Mouse (Mus musculus) heart, embryonic 16.5 days (tissue): ENCODE data around the gene C9orf72. TPM values are rescaled to one million over a fixed set of nuclear protein-coding genes. Genes with fewer than 3 reads are reported as not detected.

ENCODE experiments used
- ATAC-seq: fragments of 200-750 bp; cut with Nextera tagmentation; replicated peaks from 2 replicates; pipeline ENCODE4 v1.8.0; 2017; ENCODE audit warnings: moderate number of reproducible peaks; ENCODE audit not compliant: insufficient read depth, low FRiP score; ENCODE audit errors: extremely low read depth
- H3K27ac ChIP-seq: fragments of 300-500 bp; sonication (generic); 2 replicates; pipeline ENCODE4 v1.5.1; 2014; ENCODE audit warnings: mild to moderate bottlenecking, low read length, control low read depth, moderate library complexity
- H3K27me3 ChIP-seq: fragments of 300-500 bp; sonication (generic); 2 replicates; pipeline ENCODE4 v1.6.1; 2014; ENCODE audit warnings: low read length, mixed read lengths; ENCODE audit not compliant: control insufficient read depth, insufficient read depth
- H3K36me3 ChIP-seq: fragments of 300-500 bp; sonication (generic); 2 replicates; pipeline ENCODE4 v1.6.1; 2014; ENCODE audit not compliant: control insufficient read depth, insufficient read depth
- H3K4me1 ChIP-seq: fragments of 300-500 bp; sonication (generic); 2 replicates; pipeline ENCODE4 v1.6.1; 2014; ENCODE audit warnings: low read length, mixed read lengths; ENCODE audit not compliant: control insufficient read depth, insufficient read depth
- H3K4me2 ChIP-seq: fragments of 300-500 bp; sonication (generic); 2 replicates; pipeline ENCODE4 v1.6.1; 2014; ENCODE audit warnings: low read depth, mild to moderate bottlenecking, control low read depth, low read length
- H3K4me3 ChIP-seq: fragments of 300-500 bp; sonication (generic); 2 replicates; pipeline ENCODE4 v1.5.1; 2014; ENCODE audit warnings: mild to moderate bottlenecking, control low read depth, low read length
- H3K9ac ChIP-seq: fragments of 300-500 bp; sonication (generic); 2 replicates; pipeline ENCODE4 v1.6.1; 2014; ENCODE audit warnings: low read length, control low read depth
- H3K9me3 ChIP-seq: fragments of 300-500 bp; sonication (generic); replicated peaks from 2 replicates; pipeline ENCODE4 v1.6.1; 2016; ENCODE audit warnings: low read length; ENCODE audit not compliant: control insufficient read depth
- WGBS: fragments of 180-500 bp; shearing (Covaris S2); extraction: QIAGEN DNeasy Blood & Tissue Kit; methylation state at CpG from one replicate; pipeline ENCODE4 v1.1.7; 2014; 5-methylcytosine and 5-hydroxymethylcytosine counted together
- polyA plus RNA-seq: library from polyadenylated mRNA; unstranded; fragments of >200 nt; fragmentation: Nextera tagmentation; extraction: Ambion mirVana; gene quantifications from 2 replicates; pipeline ENCODE4 v1.2.1, GENCODE M21; 2015

C9orf72 gene
- polyA plus RNA-seq, 1 experiment from 2014 or later, result 22.6 TPM

DNA sequence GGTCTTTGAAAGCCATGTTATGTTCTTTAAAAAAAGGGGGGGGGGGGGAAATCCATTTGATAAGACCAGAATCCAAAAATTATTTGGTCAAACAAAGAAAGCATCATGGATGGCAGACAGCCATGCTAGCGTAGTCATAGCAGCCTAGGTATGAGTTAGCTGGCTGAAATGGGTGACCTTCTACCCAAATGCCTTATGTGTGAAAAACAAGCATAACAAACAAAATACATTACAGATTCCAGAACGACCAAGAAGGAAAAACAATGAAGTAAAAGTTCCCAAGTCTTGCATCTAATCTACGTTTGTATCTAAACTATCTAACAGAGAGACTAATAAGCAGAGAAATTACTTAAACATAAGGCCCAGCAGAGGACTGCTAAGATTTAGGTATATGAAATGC lies 75.3 kb downstream of the C9orf72 start:
- Histone ChIP-seq H3K4me2 (no peak overlapping the region), H3K9ac (no peak overlapping the region), H3K36me3 (no peaks in the 10 kb centered on the region), H3K27me3 (no peaks in the 10 kb centered on the region; the same call in 1 of the 2 replicates), H3K27ac (no peak overlapping the region), H3K9me3 (no peaks in the 10 kb centered on the region), H3K4me3 (no peak overlapping the region), H3K4me1 (peaks cover 1% of the 10 kb centered on the region; the same call in 1 of the 2 replicates)
- no peak for ATAC-seq
- 85% methylated on average over 3 of the region's 3 CpGs for WGBS

DNA sequence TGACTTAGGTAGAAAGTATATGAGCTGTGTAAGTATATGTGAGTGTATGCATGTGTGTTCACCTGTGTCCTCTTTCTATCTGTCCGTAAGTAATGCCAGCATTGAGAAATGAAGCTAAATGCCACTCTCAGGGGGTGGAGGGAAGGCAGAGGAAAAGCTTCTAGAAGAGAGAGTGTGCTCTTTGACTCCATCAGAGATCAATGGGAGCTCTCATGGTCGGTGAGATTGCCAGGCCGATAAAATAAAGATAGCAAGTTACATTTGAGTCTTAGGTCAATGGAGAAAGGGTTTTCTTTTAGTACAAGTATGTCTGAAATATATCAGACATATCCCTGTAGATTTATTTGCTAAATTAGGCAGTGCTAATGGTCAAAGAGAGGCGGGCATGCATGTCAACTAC lies 77.6 kb downstream of the C9orf72 start:
- no peaks in the 10 kb centered on the region for H3K9me3 ChIP-seq
- no peak overlapping the region for H3K9ac ChIP-seq
- 83% methylated on average over 4 of the region's 4 CpGs for WGBS
- H3K27ac ChIP-seq, result no peak overlapping the region
- no peak overlapping the region for H3K4me3 ChIP-seq
- no peaks in the 10 kb centered on the region for H3K4me1 ChIP-seq
- H3K4me2 ChIP-seq, result no peak overlapping the region
- H3K27me3 ChIP-seq, result no peaks in the 10 kb centered on the region; the same call in 1 of the 2 replicates
- no peaks in the 10 kb centered on the region for H3K36me3 ChIP-seq
- no peak for ATAC-seq

DNA sequence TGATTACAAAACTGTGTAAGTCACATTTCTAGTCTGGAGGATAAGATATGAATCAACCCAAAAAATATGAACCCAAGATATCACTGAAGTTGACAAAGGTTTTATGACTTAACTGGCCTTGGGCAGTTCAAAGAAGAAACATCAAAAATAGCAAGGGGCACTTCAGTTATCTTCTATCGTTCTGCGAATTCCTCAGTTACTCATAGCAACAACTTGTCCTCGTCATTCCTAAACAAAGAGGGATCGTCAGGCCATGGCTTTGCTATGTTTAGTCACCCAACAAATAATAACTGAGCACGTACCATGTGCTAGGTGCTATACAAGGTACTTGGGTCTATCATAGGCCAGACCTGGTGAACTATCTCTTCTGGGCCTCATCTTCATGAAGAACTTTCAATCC lies 79.4 kb downstream of the C9orf72 start:
- H3K4me3 ChIP-seq, result no peak overlapping the region
- no peaks in the 10 kb centered on the region for H3K36me3 ChIP-seq
- no peaks in the 10 kb centered on the region for H3K9me3 ChIP-seq
- no peak overlapping the region for H3K4me2 ChIP-seq
- no peak overlapping the region for H3K9ac ChIP-seq
- 56% methylated on average over 5 of the region's 5 CpGs for WGBS
- H3K27me3 ChIP-seq, result no peaks in the 10 kb centered on the region; the same call in 1 of the 2 replicates
- no peak overlapping the region for H3K27ac ChIP-seq
- no peaks in the 10 kb centered on the region for H3K4me1 ChIP-seq
- ATAC-seq, result no peak

DNA sequence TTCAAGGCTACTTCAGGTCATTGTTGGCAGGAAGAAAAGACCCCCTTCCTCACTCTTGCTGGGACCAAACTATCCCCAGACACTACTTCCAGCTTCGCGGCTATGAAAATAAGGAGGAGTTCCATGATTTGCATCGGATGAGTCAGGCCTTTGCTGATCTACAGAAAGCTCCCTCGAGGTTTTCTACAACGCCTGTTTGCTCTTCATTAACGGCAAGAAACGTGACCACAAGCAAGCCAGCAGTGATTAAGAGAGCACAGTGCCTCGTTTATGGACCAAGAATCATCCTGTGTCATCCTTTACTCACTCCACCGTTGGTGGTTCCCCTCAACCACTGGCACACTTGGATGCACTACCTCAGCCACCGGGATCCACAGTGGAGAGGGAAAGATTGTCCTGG lies 80.2 kb downstream of the C9orf72 start:
- Histone ChIP-seq H3K4me3 (no peak overlapping the region), H3K4me2 (no peak overlapping the region), H3K4me1 (no peaks in the 10 kb centered on the region), H3K9me3 (no peaks in the 10 kb centered on the region), H3K9ac (no peak overlapping the region), H3K27me3 (no peaks in the 10 kb centered on the region; the same call in 1 of the 2 replicates), H3K27ac (no peak overlapping the region), H3K36me3 (no peaks in the 10 kb centered on the region)
- ATAC-seq, result no peak
- WGBS, result 75% methylated on average over 10 of the region's 10 CpGs

DNA sequence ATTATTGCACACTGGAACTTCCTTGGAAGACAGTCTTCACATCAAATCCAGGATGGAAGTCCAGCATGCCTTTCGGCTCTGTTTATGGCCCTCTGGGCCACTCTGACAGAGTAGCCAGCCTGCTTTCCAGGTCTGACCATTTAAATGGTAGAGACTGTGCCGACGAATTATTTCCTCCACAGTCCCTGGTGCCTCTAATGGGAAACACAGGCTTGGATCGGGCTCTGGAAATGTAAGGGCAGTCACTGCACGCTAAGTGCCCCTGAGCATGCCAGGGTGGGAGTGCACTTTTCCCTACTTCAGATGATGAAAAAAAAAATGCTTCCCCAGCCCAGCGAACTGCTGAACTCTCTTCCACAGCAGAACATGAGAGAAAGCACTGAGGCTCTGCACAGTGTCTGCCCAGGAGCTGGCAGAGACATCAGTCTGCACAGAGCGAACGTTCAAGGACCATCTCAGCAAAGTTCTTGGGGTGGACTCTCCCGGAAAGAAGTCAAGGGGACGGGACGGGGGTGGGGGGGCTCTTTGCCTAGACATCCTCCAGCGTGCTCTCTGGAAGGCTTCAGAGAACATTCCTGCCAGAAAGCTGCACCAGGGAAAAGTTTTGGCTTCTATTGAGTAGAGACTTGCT lies 82.4 kb downstream of the C9orf72 start:
- H3K36me3 ChIP-seq, result no peaks in the 10 kb centered on the region
- WGBS, result 58% methylated on average over 12 of the region's 12 CpGs
- no peaks in the 10 kb centered on the region for H3K9me3 ChIP-seq
- H3K27me3 ChIP-seq, result no peaks in the 10 kb centered on the region; the same call in 1 of the 2 replicates
- no peaks in the 10 kb centered on the region for H3K4me1 ChIP-seq
- H3K9ac ChIP-seq, result no peak overlapping the region
- no peak overlapping the region for H3K27ac ChIP-seq
- no peak overlapping the region for H3K4me3 ChIP-seq
- H3K4me2 ChIP-seq, result 0 out of 2 replicates have a peak overlapping the region, but pooled peaks have one; percentile 29
- no peak for ATAC-seq

Other genes starting within 250 kb of the C9orf72 start
- gene Ifnk, start 74.1 kb downstream of the C9orf72 start, polyA plus RNA-seq, result 0.18 TPM in 1 of 2 replicates, not detected in the other
- 3.9 and 4.7 TPM in 2 replicates for gene Mob3b, start 68.7 kb downstream of the C9orf72 start, polyA plus RNA-seq